Mouse (Mus musculus): Measurements from ENCODE around the gene Nmu.

DNA sequence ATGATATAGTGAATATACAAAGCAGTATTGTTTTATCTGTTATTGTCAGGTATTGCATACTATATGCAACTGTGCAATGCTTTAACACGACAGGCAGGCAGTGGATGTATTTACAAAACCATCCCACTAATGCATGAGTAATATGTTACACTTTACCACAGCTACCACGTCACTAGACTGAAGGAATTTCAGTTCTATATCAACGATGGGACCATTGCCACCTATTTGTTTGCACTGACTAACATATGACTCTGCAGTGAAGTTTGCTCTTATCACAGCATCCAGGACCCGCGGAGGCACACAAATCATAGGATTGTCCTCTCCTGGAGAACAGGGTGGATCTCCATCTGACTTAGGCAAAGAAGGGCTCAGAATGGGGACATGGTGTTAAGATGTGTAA is 18.2 kb upstream of the Nmu start:
- TF ChIP-seq POLR2A (IDR thresholded peaks at IDR 0.05; ENCODE audit: control insufficient read depth, low read depth, low read length) (no peak), CTCF (IDR thresholded peaks at IDR 0.05; ENCODE audit: control insufficient read depth, insufficient read depth, insufficient replicate concordance, low read depth, low read length) (no peak)

Data from testis, adult 2 months (tissue).